Mouse (Mus musculus): ENCODE measurements around the gene Vmn1r1. TPM values are rescaled to one million over a fixed set of nuclear protein-coding genes. Genes with fewer than 3 reads are reported as not detected.
A peak's percentile ranks its signal among the peaks of the same experiment; 100 is the strongest.

Gene Vmn1r1
- total RNA-seq, 2 experiments from 2014 or later = not detected

GRCm38 (mm10) chr1:182137204-182138125, 26.8 kb downstream of the Vmn1r1 start:
- DNase-seq (ENCODE audit: low spot score in 2 of 2) = no peak

- no peak for DNase-seq (ENCODE audit: low spot score in 2 of 2)
Observed at GRCm38 (mm10) chr1:182130830-182131229, 33.5 kb downstream of the Vmn1r1 start.

- peak; percentile 80 to 87 for DNase-seq (ENCODE audit: low spot score in 2 of 2)
Observed at GRCm38 (mm10) chr1:182124924-182125368, 39.3 kb downstream of the Vmn1r1 start.

- DNase-seq (ENCODE audit: low spot score in 2 of 2) = peak; percentile 97 to 98
Observed at GRCm38 (mm10) chr1:182124506-182124905, 39.8 kb downstream of the Vmn1r1 start, which contains the start of gene Srp9. TSS of gene Srp9 (plus strand) at chr1:182124737.

GRCm38 (mm10) chr1:182122413-182122812, 41.9 kb downstream of the Vmn1r1 start:
- DNase-seq (ENCODE audit: low spot score in 2 of 2) = no peak

- peak in 1 of 2 experiments; percentile 54 for DNase-seq (ENCODE audit: low spot score in 2 of 2)
Observed at GRCm38 (mm10) chr1:182115651-182116408, 48.5 kb downstream of the Vmn1r1 start.

- DNase-seq (ENCODE audit: low spot score in 2 of 2) = no peak
Observed at GRCm38 (mm10) chr1:182115197-182115596, 49.1 kb downstream of the Vmn1r1 start.

GRCm38 (mm10) chr1:182113587-182114500, 50.4 kb downstream of the Vmn1r1 start:
- peak in 1 of 2 experiments; percentile 33 for DNase-seq (ENCODE audit: low spot score in 2 of 2)

- DNase-seq (ENCODE audit: low spot score in 2 of 2) = no peak
Observed at GRCm38 (mm10) chr1:182113131-182113530, 51.2 kb downstream of the Vmn1r1 start.

GRCm38 (mm10) chr1:182112385-182112784, 51.9 kb downstream of the Vmn1r1 start:
- DNase-seq (ENCODE audit: low spot score in 2 of 2) = no peak

GRCm38 (mm10) chr1:182111386-182112317, 52.6 kb downstream of the Vmn1r1 start:
- no peak for DNase-seq (ENCODE audit: low spot score in 2 of 2)

- peak in 1 of 2 experiments; percentile 29 for DNase-seq (ENCODE audit: low spot score in 2 of 2)
Observed at GRCm38 (mm10) chr1:182110708-182111385, 53.4 kb downstream of the Vmn1r1 start.

- no peak for DNase-seq (ENCODE audit: low spot score in 2 of 2)
Observed at GRCm38 (mm10) chr1:182110185-182110584, 54.1 kb downstream of the Vmn1r1 start.

- DNase-seq (ENCODE audit: low spot score in 2 of 2) = no peak
Observed at GRCm38 (mm10) chr1:182108397-182109099, 55.7 kb downstream of the Vmn1r1 start.

- no peak for DNase-seq (ENCODE audit: low spot score in 2 of 2)
Observed at GRCm38 (mm10) chr1:182107251-182107650, 57.0 kb downstream of the Vmn1r1 start.

GRCm38 (mm10) chr1:182105023-182105422, 59.3 kb downstream of the Vmn1r1 start:
- DNase-seq (ENCODE audit: low spot score in 2 of 2) = no peak

Data from layer of hippocampus, postnatal 14 days (tissue).